Mouse (Mus musculus): Measurements from ENCODE around the gene Gas2l2.
A peak's percentile ranks its signal among the peaks of the same experiment; 100 is the strongest.

Gas2l2 gene

DNA sequence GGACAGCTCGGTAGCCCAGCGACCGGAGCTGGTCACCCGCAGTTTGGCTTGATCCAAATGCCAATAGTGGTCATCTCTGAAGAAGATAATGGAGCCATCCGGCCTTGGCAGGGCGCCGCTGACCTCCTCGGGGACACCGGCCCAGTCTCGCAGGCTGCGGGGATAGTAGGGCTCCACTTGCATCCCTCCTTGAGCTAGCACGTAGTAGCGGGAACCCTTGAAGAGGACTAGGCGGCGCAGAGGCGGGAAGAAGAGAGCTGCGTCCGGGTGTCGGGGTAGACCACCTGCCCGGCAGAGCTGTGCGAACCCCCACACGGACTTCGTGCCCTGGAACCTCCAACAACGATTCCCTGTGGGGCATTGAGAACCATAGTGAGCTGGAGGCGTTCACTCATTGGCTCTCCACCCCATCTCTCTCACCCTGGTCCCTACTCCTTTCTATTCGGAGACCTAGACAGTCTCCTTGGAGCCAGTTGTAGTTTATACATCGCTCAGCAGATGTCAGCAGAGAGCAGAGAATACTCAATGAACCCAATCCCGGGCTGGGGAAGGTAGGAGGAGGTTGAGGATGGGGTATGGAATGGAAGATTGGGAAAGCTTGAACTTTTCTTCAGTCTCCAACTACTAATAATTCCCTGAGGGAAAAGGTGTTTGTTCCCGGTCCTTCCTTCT lies 13.5 kb upstream of the Gas2l2 start:
- DNase-seq (ENCODE audit: low spot score): peak; percentile 94

DNA sequence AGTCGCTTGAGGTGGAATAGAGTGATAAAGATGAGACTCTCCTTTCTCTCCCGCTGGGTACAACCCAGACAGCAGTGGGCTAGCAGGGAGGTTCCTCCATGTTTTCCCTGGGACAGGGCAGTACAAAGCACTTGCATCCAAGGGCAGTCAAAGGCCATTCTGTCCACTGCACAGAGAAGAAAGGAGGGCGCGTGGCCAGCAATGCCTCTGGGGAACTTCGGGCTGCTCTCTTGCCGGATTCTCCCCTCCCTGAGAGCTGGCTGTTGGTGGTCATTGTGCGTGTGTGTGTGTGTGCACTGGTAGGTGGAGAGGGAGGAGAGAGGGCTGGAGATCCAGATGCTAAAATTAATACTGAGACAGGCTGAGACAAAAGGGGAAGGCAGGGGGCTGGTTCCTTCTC lies 12.0 kb upstream of the Gas2l2 start:
- DNase-seq (ENCODE audit: low spot score): no peak

GRCm38 (mm10) chr11:83440081-83441064 lies 11.1 kb upstream of the Gas2l2 start:
- peak; percentile 96 for DNase-seq (ENCODE audit: low spot score)

GRCm38 (mm10) chr11:83439426-83440060 lies 10.3 kb upstream of the Gas2l2 start:
- DNase-seq (ENCODE audit: low spot score): no peak

- DNase-seq (ENCODE audit: low spot score): no peak
Measured at GRCm38 (mm10) chr11:83437377-83437776, 8.1 kb upstream of the Gas2l2 start, which contains the start of gene 1700020L24Rik. 1700020L24Rik (plus strand) TSS chr11:83437677.

GRCm38 (mm10) chr11:83432533-83432932 lies 3.3 kb upstream of the Gas2l2 start:
- DNase-seq (ENCODE audit: low spot score): no peak

GRCm38 (mm10) chr11:83426964-83427363 lies 2.3 kb downstream of the Gas2l2 start:
- DNase-seq (ENCODE audit: low spot score): no peak

DNA sequence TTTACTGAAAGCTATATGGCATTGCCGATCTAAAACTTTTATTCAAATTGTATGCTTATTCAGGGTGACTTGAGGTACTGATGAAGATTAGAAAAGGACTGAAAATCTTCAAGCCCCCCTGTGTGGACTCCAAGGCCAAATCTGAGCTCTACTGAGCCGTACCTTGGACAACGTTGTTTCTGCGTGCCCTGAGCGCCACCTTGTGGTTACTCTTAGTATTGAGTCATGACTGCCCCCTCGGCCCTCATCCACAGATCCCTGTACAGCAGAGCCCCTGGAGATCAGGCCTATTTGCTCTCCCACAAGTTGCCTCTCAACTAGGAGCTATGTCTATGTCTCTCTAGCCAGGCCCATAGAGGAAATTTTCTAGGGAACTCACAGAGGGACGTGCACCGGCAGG lies 4.6 kb downstream of the Gas2l2 start:
- peak; percentile 89 for DNase-seq (ENCODE audit: low spot score)

DNA sequence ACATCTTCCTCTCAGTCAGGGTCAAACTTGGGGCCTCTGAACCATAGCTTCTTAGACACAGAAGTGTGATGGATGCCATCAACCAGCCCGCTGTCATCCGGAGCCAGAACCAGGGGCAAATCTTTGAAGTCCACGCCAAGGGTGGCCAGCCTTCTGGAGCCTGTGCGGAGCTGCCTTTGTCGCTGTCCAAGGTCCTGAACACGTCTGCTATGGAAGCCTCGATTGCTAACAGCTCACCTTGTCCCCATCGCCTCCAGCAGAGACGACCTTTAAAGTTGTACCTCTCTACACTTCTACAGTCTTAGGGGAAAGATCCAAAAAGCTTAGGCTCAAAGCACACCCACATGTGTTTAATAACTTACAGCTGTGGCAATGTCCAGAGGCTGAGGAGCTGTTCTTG lies 8.0 kb downstream of the Gas2l2 start:
- peak; percentile 85 for DNase-seq (ENCODE audit: low spot score)

- DNase-seq (ENCODE audit: low spot score): peak; percentile 33
Measured at GRCm38 (mm10) chr11:83420338-83420737, 8.9 kb downstream of the Gas2l2 start.

DNA sequence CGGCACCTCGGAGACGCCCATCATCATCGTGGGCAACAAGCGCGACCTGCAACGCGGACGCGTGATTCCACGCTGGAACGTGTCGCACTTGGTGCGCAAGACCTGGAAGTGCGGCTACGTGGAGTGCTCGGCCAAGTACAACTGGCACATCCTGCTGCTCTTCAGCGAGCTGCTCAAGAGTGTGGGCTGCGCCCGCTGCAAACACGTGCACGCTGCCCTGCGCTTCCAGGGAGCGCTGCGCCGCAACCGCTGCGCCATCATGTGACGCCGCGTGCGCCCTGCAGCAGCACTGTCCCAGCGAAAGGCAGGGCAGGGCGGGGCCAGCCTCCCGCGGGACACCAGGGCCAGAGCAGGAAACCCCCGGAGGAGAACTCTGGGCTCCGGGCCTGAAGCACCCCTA lies 10.7 kb downstream of the Gas2l2 start:
- peak; percentile 51 for DNase-seq (ENCODE audit: low spot score)

DNA sequence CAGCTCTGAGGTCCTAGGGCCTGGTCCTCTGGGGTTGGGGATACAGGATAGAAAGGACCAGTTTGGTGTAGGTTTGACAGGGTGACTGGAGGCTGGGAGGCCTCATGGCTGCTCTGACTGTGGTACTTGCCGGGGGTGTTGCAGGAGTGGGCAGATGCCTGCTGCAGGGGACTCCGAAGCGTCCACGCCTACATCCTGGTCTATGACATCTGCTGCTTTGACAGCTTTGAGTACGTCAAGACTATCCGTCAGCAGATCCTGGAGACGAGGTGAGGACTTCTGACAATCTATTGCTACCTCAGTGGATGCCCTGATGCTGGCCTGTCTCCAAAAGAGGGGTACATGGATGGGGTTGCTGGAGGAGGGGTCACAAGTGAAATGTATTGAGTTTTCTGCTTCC lies 11.5 kb downstream of the Gas2l2 start:
- no peak for DNase-seq (ENCODE audit: low spot score)

DNA sequence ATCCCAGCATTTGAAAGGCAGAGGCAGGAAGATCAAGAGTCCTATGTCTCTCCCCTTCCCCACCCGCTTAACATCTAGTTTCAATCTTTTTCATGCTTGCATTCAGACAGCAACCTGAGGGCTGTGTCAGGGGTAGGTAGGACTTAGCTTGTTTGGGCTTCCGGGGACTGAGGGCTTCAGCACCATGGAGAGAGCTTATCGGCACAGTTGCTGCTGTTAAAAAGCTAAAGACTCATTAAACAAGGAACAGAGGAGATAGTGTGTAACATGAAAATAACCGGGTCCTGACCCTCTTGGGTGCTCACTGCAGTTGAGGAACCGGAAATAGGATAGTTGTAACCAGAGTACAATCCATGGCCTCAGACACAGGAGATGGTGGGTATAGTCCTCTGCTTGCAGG lies 12.2 kb downstream of the Gas2l2 start:
- DNase-seq (ENCODE audit: low spot score): peak; percentile 83

- DNase-seq (ENCODE audit: low spot score): peak; percentile 9
Measured at GRCm38 (mm10) chr11:83410510-83410909, 18.7 kb downstream of the Gas2l2 start.

DNA sequence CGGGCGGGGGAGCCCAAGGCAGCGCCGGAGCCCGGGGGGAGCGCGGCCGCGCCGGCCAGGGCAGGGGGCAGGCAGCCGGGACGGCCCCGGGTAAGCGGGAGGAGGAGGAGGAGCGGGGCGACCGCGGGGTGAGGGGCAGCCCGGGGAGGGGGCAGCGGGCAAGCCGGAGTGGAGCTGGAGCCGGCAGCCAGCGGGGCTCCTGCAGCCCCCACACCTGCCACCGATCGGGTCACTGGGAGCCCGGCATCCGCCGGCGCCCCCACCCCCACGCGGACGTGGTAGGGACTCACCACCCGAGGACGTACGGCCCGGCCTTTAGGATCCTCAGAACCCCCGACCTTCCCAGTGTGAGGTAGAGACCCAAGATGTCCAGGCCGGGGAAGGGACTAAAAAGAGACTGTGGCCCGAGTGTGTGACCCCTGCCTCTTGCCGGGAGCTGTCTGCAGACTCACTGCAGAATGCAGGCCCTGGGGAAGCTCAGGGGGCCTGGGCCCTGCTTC lies 19.4 kb downstream of the Gas2l2 start:
- DNase-seq (ENCODE audit: low spot score): peak; percentile 33

DNA sequence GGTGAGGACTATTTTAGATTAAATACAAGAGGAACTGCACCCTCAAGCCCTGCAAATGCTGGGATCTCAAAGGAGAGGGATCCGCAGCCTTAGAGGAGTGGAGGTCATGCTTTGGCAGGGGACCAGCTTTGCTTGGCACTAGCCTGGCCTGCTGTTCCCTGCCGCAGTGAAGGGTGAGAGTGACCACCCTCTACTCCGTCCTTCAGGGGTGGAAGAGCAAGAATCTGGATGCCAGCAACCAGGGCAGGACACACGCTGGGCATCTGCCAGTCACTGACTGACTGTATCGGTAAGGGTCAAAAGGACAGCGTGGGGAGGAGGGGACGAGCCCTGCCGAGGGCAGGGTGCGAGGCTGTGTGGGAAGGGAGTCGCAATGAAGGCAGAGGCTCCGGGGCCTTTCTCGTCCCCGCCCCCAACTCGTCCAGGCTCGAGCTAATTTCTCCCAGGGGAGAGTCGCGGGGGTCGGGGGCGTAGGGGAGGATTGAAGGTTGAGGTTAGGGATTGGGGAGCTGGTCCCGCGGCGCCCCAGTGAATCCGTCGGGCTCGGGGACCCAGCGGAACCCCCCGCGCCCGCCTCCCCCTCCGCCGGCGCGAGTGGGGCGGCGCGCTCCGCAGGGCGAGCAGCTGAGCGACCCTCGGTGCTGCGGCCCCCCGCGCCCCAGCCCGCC lies 20.0 kb downstream of the Gas2l2 start, which contains the start of gene Rasl10b:
TSS of gene Rasl10b (plus strand) at position 51 of the 668 bp plus-strand sequence.
- peak; percentile 62 for DNase-seq (ENCODE audit: low spot score)

GRCm38 (mm10) chr11:83408242-83408641 lies 21.0 kb downstream of the Gas2l2 start:
- DNase-seq (ENCODE audit: low spot score): no peak

DNA sequence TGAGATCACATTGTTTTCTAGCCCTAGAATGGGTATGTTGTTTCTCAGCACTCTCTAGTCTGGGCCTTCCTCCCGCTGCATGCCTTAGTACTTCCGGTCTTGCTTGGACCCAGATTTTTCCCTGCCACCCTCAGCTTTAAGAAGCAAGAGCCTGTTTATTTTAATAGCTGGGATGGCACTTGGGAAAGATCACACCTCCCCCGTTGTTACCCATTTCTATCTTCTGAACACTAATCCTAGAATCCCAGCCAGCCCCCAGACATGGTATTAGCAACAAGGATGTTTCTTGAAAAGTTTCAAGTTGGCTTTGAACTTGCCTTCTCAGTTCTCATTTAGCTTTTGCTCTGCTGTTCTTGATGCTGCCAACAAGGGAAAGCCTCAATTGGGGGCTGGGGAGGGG lies 22.9 kb downstream of the Gas2l2 start:
- DNase-seq (ENCODE audit: low spot score): no peak

DNA sequence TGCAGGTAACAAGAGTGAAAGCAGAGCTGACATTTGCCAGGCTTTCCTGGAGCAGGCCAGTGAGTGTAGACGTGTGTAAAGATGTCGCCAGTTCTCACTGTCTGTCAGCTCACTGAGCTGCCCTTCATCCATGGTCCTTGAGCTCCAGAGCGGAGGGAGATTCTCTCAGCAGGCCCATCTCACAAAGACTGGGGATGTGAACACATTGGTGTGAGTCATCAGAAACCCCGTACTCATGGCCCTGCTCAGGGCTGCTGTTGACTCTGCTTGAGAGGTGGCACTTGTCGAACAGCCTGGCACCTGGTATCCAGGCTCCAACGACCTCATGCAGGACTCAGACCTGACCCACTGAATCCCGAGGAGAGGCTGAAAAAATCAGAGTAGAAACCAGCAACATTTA lies 25.5 kb downstream of the Gas2l2 start:
- no peak for DNase-seq (ENCODE audit: low spot score)

- DNase-seq (ENCODE audit: low spot score): no peak
Measured at GRCm38 (mm10) chr11:83398724-83399123, 30.5 kb downstream of the Gas2l2 start.

DNA sequence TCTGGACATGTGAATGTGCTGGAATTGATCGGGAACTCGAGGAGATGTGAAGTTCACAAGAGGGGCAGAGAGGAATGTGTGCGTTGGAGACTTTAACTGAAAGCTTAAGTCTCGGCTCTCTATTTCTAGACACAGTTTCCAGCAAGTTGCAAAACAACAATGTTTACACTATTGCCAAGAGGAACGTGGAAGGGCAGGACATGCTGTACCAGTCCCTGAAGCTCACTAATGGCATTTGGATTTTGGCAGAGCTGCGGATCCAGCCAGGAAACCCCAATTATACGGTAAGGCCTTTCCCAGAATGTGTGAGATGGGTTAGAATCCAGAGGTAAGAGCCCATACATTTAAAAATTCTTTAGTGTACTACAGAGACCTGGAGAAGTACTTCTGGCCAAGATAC lies 31.6 kb downstream of the Gas2l2 start:
- DNase-seq (ENCODE audit: low spot score): no peak

Measured in embryo, embryonic 10.5 days (tissue).